Mouse (Mus musculus): ENCODE results near the gene Eci2. TPM values are rescaled to one million over a fixed set of nuclear protein-coding genes. Genes with fewer than 3 reads are reported as not detected.
"Not testable (repeated sequence)": the region's sequence is repeated elsewhere in the genome, so short reads cannot be mapped to it uniquely, and the experiment has no call there.

Gene Eci2
- 10 to 100 TPM; 89.0 to 91.1 TPM for total RNA-seq (2021)
- long read RNA-seq, experiment 1, transcript Eci2-213 (10 exons, 1,414 nt): minor isoform, 15 of 195 reads
- long read RNA-seq, experiment 1, transcript Eci2-211 (10 exons, 1,426 nt): major isoform, 62 of 195 reads
- long read RNA-seq, experiment 1, transcript Eci2-201 (10 exons, 1,746 nt): minor isoform, 31 of 195 reads
- long read RNA-seq, experiment 1, partial matches to known transcripts: 4 of 195 reads
- long read RNA-seq, experiment 1, other reads (novel, unspliced or antisense): 83 of 195 reads
- long read RNA-seq, experiment 2, transcript Eci2-201 (10 exons, 1,746 nt): minor isoform, 34 of 181 reads
- long read RNA-seq, experiment 2, transcript Eci2-211 (10 exons, 1,426 nt): major isoform, 56 of 181 reads
- long read RNA-seq, experiment 2, transcript Eci2-213 (10 exons, 1,414 nt): minor isoform, 24 of 181 reads
- long read RNA-seq, experiment 2, partial matches to known transcripts: 7 of 181 reads
- long read RNA-seq, experiment 2, other reads (novel, unspliced or antisense): 59 of 181 reads

GRCm38 (mm10) chr13:35026879-35027278, at the start of gene Eci2:
Gene Eci2, minus strand, starts transcription at chr13:35027096.
- no peak for DNase-seq

- no peak for DNase-seq
Observed at GRCm38 (mm10) chr13:35074862-35075261, 48.0 kb upstream of the Eci2 start.

GRCm38 (mm10) chr13:35070485-35071472, 43.9 kb upstream of the Eci2 start:
- DNase-seq: no peak

GRCm38 (mm10) chr13:35067084-35067483, 40.2 kb upstream of the Eci2 start:
- no peak for DNase-seq

- no peak for DNase-seq
Observed at GRCm38 (mm10) chr13:35066033-35066432, 39.1 kb upstream of the Eci2 start.

GRCm38 (mm10) chr13:35064381-35064780, 37.5 kb upstream of the Eci2 start:
- DNase-seq: no peak

GRCm38 (mm10) chr13:35058145-35058544, 31.2 kb upstream of the Eci2 start:
- DNase-seq: no peak

- DNase-seq: no peak
Observed at GRCm38 (mm10) chr13:35036486-35036885, 9.6 kb upstream of the Eci2 start.

GRCm38 (mm10) chr13:35035731-35036130, 8.8 kb upstream of the Eci2 start:
- DNase-seq: no peak

GRCm38 (mm10) chr13:35033571-35033970, 6.7 kb upstream of the Eci2 start:
- DNase-seq: no peak

- DNase-seq: no peak
Observed at GRCm38 (mm10) chr13:35031684-35032082, 4.8 kb upstream of the Eci2 start.

- DNase-seq: no peak
Observed at GRCm38 (mm10) chr13:35030979-35031683, 4.2 kb upstream of the Eci2 start.

GRCm38 (mm10) chr13:35028365-35028764, 1.5 kb upstream of the Eci2 start:
- DNase-seq: no peak

- not testable (repeated sequence) for DNase-seq
Observed at GRCm38 (mm10) chr13:35023401-35023800, 3.5 kb downstream of the Eci2 start.

GRCm38 (mm10) chr13:35020383-35020782, 6.5 kb downstream of the Eci2 start:
- DNase-seq: no peak

GRCm38 (mm10) chr13:35018866-35019536, 7.9 kb downstream of the Eci2 start:
- no peak for DNase-seq

GRCm38 (mm10) chr13:35017392-35017791, 9.5 kb downstream of the Eci2 start:
- no peak for DNase-seq

- no peak for DNase-seq
Observed at GRCm38 (mm10) chr13:35016067-35016466, 10.8 kb downstream of the Eci2 start.

GRCm38 (mm10) chr13:34995925-34996324, 31.0 kb downstream of the Eci2 start:
- DNase-seq: no peak

GRCm38 (mm10) chr13:34993983-34994811, 32.7 kb downstream of the Eci2 start:
- peak; percentile 97 for DNase-seq

GRCm38 (mm10) chr13:34993595-34993982, 33.3 kb downstream of the Eci2 start:
- no peak for DNase-seq

Data from gastrocnemius, postnatal 25 days (tissue).